Mouse (Mus musculus) cerebellum, postnatal 25 days (tissue): ENCODE measurements around the gene Psma7.

Experiments
- DNase-seq, 2 experiments: peaks; one replicate each; pipeline ENCODE4 v3.0.0; 2021; ENCODE audit warnings: mixed read lengths in 2 of 2

The Psma7 gene

DNA sequence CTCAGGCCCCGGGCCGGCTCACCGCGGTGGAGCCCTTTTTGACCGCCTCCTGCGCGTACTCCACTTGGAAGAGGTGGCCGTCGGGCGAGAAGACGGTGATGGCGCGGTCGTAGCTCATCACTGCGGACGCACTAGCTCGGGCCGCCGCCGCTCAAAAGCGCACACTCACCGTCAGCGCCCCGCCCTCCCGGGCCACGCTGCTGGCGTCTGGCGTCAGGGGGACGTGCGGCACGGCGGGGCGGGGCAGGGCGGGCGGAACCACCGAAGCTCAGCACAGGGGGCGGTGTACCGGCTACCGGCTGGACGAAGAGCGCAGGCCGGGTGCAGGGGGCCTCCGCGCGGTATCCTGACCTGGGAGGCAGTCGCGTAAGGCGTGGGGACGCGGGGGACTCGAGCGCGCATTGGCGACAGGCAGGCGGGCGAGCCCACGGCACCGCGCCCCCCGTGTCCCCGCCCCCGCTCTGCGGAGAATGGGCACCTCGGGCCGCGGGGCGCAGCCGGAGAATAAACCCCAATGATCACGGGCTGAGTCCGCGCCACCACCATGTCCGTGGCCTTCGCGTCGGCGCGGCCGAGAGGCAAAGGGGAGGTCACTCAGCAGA, at the start of gene Psma7, which contains the start of gene Ss18l1:
TSS of gene Psma7 (minus strand) at position 178 of the 602 bp plus-strand sequence.
TSS of gene Ss18l1 (plus strand) at position 254 of the 602 bp plus-strand sequence.
- DNase-seq = peak; percentile 93 to 97

DNA sequence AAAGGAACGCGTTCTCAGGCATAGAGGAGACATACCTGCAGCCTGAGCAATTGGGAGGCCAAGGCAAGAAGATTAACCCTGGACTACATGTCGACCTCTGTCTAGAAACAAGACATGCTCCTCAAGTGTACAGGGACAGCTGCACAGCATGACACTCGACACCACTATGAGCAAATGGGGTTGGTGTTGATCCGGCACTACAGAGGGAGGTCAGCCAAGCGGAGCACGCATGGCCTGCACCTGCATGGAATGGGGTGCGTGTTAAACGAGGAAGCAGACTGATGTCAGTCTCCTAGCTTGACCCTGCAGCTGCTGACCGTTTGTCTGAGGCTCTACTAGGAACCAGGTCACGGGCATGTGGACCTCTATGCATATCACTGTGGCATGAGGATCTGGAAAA, 48.1 kb upstream of the Psma7 start:
- no peak for DNase-seq

DNA sequence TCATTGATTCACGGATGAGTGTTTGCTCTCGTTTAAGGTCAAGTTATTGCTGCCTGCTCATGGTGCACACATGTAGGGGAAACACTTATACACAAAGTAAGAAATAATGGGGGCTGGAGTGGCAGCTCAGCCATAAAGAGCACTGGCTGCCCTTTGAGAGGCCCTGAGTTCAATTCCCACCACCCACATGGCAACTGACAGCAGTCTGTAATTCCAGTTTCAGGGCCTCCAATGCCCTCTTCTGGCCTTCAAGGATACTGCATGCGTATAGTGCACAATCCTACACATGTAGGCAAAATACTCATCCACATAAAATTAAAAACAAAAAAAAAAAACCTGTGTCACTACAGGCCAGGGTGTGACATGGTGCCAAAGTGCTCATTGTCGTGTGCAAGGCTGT, 45.2 kb upstream of the Psma7 start:
- DNase-seq = no peak

DNA sequence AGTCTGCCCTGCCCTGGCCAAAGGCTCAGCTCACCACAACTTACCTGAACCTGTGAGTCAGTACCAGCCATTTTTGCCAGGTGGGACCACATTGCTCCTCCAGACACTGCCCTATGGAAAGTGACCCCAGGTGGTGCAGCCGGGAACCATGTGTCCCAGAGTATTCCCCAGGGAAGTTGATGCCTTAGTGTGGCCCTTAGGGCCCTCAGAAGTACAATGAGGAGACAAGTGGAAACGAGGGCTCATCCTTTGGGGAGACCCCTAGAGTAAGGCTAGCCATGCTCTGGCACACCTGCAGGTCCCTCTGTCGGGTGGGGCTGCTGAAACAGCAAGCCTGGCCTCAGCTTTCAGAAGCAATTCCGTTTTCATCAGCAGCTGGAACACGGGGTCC, 44.4 kb upstream of the Psma7 start:
- DNase-seq = no peak

DNA sequence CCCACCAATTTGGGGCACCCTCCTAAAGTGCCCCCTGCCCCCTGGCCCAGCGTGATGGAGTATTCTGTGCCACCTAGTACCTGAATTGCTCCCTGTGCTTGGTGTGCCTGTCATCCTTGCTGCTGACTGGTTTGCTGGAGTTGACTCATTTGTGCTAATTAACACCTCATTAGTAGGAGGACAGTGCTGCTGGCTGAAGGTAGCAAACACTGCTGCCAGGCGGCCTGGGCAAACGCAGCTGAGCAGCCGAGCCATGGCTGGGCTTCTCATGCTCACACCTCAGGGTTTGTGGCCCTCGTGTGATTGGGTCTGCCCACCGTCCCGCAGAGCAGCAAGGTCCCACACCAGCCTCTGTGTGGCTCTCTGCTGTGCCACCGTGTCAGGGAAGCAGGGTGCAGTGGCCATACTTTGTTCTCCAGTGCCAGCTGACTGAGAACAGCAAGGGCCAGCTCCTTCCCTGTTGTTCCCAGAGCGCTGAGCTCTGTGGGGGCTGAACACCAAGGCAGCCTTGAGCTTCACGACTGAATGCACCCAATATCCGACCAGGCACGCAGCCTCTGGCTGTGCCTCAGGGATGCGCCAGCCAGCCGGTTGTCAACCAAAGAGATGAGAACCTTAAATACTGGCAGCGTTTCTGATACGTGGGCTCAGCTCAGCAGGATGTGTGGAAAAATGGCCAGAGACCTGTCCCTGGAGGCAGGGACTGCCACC, 43.8 kb upstream of the Psma7 start:
- DNase-seq = peak; percentile 59 to 67

DNA sequence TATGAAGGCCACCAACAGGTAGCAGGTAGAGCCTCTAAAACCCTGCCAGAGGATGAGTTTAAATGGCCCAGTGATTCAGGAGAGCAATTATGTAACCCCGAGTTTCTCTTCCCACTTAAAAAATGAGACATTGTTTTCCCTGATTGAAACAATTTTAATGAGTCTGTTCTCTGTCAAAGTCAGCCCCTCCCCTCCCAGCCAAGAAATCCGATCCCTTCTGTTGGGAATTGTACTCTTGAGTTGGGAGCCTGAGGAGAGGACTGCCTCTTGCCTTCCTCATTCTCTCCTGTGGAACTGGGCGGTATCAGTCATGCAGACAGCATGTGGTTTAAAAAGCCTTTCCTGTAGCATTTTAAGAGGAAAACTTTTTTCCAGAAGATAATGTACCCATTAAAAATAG, 42.3 kb upstream of the Psma7 start:
- DNase-seq = no peak

DNA sequence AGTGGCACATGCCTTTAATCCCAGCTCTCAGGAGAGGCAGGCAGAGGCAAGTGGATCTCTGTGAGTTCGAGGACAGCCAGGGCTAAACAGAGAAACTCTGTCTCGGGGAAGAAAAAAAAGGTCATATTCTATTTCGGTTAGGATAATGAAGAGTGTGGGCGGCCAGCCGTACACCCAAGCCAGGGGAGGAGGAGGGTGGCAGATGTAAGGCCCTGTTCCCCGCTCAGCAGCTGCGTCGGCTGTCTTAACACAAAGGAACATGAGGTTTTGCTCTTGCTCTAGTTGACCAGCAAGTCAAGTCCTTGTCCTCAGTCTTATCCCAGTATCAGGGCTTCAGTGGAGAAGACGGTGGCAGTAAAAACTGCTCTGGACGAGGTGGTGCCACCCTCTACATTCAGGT, 40.8 kb upstream of the Psma7 start:
- no peak for DNase-seq

DNA sequence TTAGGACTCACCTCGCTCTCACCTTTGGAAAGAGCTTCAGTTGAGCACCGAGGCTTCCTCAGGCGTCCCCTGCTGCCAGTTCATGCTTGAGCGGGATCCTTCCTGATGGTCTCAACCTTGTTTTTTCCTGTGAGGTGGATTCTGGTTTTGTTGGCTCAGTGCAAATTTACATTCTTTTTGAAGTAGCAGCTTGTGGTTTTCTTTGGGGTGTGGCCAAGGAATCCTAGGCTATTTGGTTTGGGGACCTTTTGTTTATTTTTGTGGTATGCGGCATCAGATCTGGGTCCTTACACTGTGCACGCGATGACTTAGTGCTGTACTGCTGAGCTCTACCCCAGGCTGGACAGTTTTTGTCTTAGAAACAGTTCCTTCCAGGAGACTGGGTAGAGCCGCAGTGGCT, 38.4 kb upstream of the Psma7 start:
- DNase-seq = no peak

DNA sequence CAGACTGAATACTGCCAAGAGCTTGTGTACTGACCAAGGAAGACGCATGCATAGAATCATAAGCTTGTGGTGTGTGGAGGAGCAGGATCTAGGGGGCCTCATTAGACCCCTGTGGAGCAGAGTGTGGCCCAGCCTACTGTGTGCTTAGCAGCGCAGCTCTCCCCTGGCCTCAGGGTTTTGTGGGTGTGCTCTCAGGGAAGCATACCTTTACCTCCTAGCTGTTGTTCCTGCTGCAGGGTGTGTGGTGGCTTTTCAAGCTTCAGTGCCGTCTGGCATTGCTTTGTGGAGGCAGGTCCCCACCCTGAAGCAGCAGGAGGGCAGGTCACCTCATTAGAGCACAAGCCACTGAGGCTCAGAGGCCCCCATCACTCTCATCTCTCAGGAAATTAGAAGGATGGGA, 35.4 kb upstream of the Psma7 start:
- no peak for DNase-seq

DNA sequence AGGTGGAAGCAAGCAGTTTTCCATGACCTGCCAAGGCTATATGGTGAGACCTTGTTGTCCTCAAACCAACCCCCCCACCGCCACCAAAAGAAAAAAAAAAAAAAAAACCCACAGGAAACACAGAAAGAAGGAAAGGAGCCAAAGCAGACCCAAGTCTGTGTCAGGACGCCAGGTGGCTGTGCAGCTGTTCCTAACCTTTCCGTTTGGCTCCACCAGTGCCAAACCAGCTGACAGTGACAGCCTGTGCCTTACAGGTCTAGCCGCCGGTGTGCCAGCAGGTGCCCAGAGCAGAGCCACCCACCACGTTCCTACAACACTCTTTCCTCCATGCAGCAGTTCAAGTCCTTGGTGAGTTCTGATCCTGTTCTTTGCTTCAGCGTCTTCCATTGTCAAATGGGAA, 30.7 kb upstream of the Psma7 start:
- DNase-seq = no peak

DNA sequence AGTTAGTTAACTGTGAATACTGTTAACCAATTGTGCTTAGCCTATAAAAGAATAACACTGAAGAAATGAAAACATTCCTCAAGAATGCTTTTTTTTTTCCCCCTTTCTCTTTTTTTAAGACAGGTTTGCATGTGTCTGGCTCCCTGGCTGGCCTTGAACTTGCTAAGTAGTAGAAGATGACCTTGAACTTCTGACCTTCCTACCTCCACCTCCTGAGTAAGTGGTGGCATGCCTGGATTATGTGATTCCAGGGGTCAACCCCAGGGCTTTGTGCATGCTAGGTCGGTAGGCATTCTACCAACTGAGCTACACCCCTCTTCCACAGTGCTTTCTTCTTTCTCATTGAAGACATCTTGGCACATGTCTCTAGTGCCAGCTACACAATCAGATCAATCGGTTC, 29.4 kb upstream of the Psma7 start:
- DNase-seq = no peak

DNA sequence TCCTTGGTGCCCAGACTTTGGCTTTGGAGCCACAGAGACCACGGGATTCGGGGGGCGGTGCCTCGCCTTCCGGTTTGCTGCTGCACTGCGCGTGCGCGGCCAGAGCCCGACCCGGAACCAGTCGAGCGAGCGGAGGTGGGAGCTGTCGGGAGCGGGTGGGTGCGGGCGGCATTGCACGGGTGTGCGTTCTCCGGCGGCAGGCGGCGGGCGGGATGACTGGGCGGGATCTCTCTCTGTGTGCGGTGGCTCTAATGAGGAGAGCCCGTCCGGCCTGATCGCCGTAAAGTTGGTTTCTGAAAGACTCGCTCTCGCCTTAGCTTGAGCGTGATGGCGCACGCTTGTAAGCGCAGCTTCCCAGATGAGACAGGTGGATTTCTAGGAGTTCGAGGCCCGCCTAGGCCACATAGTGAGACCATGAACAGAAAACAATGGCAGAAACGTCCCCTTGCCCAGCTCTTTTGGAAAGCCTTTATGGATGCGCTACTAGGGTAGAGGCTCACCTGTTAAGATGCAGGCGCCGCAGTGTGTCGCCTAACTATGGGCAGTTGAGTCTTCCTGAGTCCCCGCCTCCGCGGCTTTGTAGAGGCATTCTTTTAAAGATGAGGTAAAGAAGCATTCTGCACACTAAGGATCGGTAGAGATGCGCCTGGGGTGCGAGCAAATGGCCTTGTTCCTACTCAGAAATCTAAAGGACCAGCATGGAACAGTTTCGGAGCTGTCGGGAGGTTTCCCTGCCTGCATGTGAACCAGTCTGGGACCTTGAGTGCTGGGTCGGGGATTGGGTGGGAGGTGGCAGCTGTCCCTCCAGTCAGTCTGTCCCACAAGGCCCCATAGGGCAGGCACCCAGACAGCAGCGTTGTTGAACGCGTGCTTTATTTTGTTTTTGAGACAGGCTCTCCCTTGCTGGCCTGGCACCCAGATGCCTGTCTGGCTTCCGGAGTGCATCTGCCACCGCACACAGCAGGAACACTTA, 28.5 kb upstream of the Psma7 start, which contains the start of gene Mtg2:
TSS of gene Mtg2 (plus strand) at position 108 of the 973 bp plus-strand sequence.
- peak; percentile 98 for DNase-seq

DNA sequence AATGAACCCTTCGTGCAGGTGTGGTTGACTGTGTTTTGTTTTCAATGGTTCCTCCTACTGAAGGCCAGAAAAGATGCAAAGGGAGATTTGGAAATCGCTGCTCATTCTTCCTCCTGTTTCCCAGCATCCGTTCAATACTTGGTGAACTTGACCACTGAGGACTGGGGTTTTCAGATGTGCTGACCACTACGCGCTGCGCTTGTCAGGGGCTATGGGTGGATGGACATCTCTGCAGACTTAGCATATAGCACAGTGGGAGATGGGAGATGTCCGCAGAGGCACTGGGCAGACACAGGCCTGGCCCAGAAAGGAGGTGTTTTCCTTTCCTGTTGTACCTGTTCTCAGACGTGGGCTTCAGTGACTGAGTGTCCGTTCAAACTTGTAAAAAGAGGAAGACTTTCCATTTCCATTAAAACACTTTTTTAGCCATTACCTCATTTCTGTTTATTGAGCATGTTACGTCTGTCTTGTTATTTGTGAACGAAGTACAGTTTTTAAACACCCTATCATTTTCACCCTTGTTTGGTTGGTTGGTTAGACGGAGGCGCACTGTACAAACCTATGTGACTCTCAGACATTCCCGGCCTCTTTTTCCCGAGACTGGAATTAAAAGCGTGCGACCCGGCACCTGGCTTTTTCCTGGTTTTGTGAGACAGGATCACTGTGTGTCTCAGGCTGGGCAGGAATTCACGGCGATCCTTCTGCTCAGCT, 27.7 kb upstream of the Psma7 start:
- no peak for DNase-seq

DNA sequence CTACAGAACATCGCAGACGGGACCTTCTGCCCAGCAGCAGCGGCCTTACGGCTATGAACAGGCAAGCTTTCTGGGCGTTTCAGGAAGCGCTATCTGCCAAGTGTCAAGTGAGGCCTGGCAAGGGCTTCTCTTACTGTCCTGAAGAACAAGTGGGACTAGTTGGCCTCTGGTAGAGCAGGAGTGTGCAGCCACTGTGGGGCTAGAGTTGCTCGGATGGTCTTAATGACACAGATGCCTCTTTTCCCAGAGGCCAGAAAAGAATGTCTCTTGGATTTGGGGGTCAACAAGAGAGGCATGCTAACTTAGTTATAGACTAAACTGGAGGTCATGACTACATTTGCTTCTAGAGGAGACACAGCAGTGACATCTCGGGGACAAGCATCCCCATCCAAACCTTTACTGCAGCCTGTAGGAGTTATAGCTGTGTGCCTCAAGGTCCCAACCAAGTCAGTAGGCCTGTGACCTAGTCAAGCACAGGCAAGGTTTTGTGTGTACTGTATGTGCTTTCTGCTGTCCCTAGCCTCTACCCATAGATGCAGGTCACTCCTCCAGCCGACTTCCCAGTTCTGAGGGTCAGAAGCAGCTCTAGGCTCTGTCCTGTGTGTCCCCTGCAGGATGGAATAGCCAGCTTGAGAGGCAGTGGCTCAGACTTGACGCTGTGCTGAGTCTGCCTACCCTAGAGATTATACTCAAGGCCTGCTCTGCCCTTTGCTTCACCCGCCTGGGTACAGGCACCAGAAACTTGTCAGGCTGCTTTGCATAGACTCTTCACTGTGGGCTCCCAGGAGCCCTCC, 21.3 kb upstream of the Psma7 start:
- no peak for DNase-seq

DNA sequence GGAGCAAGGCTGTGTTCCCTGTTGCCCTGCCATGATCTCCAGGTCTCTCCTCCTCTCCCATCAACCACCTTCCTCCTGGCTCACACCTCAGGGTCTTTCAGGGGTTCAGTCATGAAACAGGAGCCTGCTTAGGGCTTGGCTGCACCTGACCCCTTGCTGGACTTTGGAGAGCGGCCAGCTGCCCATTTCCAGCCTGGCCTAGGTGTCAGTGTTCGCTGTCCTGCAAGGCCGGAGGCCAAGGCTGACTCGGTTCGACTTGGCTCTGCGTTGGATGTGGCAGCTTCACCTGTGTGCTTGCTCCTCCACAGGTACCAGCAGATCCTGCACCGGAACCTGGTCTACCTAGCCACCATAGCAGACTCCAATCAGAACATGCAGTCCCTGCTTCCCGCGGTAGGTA, 10.8 kb upstream of the Psma7 start:
- peak in 1 of 2 experiments; percentile 36 for DNase-seq

DNA sequence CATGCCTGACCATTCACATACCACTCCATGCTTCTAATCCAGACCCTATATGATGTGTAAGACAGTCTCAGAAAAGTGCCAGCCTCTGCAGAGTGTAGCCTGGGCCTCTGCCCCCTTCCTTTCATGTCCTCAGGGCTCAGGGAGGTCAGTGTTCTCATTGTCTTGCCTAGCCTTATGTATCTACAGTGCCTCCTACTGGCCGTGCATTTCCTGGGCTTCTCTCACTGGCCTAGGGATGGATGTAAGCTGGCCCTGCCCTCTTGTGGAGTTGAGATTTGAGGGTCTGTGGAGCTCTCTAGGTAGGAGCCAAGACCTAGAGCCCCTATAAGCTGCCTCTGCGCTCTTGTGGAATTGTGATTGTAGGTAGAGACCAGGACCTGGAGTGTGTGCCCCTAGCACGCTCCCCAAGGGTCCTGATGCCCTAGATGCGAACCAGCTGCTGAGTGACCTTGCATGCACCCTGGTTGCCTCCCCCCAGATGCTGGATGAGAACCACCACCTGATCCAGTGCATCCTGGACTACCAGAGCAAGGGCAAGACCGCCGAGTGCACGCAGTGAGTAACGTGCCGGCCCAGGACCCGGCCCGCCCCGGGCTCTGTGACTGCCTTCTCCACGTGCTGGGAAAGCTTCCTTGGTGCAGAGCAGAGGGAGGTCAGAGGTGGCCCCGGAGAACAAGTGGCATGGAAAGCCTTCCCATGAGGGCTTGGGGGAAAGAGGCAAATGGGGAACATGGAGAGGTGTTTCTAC, 9.9 kb upstream of the Psma7 start:
- DNase-seq = peak in 1 of 2 experiments; percentile 50

DNA sequence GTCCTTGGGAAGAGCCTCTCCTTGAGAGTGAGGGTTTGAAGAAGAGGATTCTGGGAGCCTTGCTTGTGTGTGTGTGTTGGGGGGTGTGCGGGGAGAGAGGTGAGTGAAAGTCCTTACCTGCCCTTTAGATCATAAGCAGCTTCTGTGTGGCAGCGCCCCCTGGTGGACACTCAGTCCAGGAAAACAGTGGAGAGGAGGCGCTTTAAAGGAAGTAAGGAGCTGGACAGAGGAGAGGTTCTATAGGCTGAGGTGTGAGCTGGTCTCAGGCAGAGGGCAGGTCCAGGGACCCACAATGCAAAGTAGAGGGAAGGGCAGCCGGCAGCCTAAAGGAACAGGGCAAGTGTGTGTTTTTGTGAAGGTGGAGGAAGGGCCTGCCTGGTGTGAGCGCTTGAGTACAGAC, 8.8 kb upstream of the Psma7 start:
- peak; percentile 93 to 95 for DNase-seq

DNA sequence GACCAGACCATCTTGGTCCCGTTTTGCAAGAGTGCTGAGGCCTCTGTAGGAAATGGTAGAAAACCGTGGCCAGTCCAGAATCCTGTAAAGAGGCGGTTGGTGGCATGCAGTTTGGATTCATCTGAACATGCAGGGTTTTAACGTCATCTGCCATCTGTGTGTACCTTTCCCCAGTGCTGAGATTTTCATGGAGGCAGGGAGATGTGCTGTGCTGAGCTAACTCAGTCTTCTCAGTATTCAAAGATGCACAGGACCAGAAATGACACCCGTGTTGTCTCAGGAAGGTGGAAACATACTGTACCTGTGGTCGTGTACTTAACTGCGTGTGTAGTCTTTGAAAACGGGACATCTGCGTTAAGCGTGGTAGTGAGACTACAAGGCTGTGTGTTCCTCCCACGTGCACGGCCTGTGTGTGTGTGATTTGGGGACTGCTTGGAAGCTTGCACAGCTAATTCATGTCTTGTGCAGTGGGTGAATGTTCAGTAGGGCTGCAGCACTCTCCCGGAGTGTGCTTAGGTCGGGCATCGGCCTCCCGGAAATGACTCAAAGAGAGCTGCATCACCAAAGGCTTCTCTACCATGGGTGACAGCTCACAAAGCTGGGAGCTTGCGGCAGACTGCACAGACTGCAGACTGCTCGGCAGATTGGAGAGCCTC, 5.9 kb upstream of the Psma7 start:
- DNase-seq = no peak

DNA sequence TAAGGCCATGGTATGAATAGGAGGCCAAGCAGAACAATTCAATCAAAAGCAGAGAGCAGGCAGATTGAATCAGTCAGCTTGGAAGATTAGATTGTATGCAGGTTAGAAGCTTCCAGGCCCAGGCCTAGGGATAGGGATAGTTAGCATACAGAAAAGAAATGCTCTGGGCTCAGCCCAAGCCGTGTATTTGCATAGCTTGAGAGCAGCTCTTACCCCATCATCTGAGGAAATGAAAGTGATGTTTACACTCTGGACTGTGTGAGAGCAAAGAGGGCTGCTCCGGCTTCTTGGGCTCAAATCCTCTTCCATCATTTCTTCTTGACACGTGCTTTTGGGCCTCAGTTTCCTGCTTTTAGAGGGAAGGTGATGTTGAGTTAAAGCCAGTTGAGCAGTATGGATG, 5.3 kb upstream of the Psma7 start:
- DNase-seq = no peak

DNA sequence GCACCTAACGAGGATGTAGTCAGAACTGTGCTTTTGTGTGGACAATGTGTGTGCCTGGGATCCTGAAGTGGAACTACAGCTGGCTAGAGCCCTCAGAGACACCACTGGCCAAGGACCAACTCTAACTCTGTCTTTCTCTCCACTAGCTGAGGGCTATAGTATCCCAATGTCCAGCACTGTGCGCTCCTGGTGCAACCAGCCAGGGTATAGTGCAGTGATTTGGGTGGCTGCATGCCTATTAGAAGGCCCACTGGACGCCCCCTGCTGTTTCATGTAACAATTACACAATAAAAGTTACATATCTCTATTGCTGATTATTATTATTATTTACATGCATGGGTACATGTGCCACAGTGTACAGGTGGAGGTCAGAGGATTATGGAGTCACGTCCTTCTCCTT, 3.0 kb upstream of the Psma7 start:
- DNase-seq = peak in 1 of 2 experiments; percentile 50
